ENCODE assay signal across 15 mouse cellular contexts in genomic region chr16:13645930-13646329, GRCm38 (mm10).
"Had no signal": no experiment of that assay in that cellular context is flagged by ENCODE, and none has a peak within 500 bp of the region (broad histone marks: within the 10 kb centered on the region; RNA-seq: fewer than 3 reads in every experiment).

No protein-coding gene starts in this region.

- H3K4me1 ChIP-seq: liver, embryonic 13.5 days had no signal

- H3K27ac ChIP-seq: left cerebral cortex, adult 2 months; liver, embryonic 13.5 days had no signal

- H3K4me2 ChIP-seq: liver, embryonic 13.5 days; midbrain, embryonic 11.5 days had no signal

- H3K27me3 ChIP-seq: liver, embryonic 13.5 days had no signal

- H3K4me3 ChIP-seq: left cerebral cortex, adult 2 months; liver, embryonic 13.5 days had no signal

- H3K9ac ChIP-seq: liver, embryonic 13.5 days had no signal

- DNase-seq: kidney, adult 18-20 months; kidney, adult 9 months; kidney, postnatal 14 days; kidney, postnatal 4 days; layer of hippocampus, adult 9-11 months; liver, embryonic 13.5 days; lung, adult 2 months; lung, postnatal 14 days; lung, postnatal 4 days; midbrain, embryonic 14.5 days; thymus, adult 2 months; thymus, postnatal 14 days; thymus, postnatal 4 days had no signal

- H3K9me3 ChIP-seq: liver, embryonic 13.5 days had no signal
